Mouse (Mus musculus): ENCODE results near the gene Tspan4. TPM values are rescaled to one million over a fixed set of nuclear protein-coding genes. Genes with fewer than 3 reads are reported as not detected.

The Tspan4 gene
- polyA plus RNA-seq, 1 experiment from 2014 or later, result 36.8 TPM

- ATAC-seq (ENCODE audit: insufficient number of reproducible peaks, insufficient read depth, low FRiP score, low TSS enrichment), result no peak
- H3K4me1 ChIP-seq, result peaks cover 30% of the 10 kb centered on the region
- 79% methylated on average over 6 of the region's 6 CpGs for WGBS
- H3K4me2 ChIP-seq (replicated peaks), result peak overlapping the region; percentile 98
- no peaks in the 10 kb centered on the region for H3K36me3 ChIP-seq
- H3K9me3 ChIP-seq, result no peaks in the 10 kb centered on the region
- H3K4me3 ChIP-seq, result no peak overlapping the region
- no peak overlapping the region for H3K27ac ChIP-seq
- H3K27me3 ChIP-seq, result peaks cover 26% of the 10 kb centered on the region
- H3K9ac ChIP-seq, result no peak overlapping the region
Measured at GRCm38 (mm10) chr7:141483114-141483653, 8.1 kb downstream of the Tspan4 start.

GRCm38 (mm10) chr7:141484186-141485120 is 9.4 kb downstream of the Tspan4 start:
- ATAC-seq (ENCODE audit: insufficient number of reproducible peaks, insufficient read depth, low FRiP score, low TSS enrichment), result no peak
- no peaks in the 10 kb centered on the region for H3K9me3 ChIP-seq
- no peak overlapping the region for H3K9ac ChIP-seq
- no peaks in the 10 kb centered on the region for H3K36me3 ChIP-seq
- 70% methylated on average over 5 of the region's 5 CpGs for WGBS
- H3K4me3 ChIP-seq, result no peak overlapping the region
- H3K4me2 ChIP-seq (replicated peaks), result no peak overlapping the region
- no peak overlapping the region for H3K27ac ChIP-seq
- H3K27me3 ChIP-seq, result peaks cover 26% of the 10 kb centered on the region
- H3K4me1 ChIP-seq, result peaks cover 27% of the 10 kb centered on the region

- Histone ChIP-seq H3K36me3 (no peaks in the 10 kb centered on the region), H3K4me2 (replicated peaks) (no peak overlapping the region), H3K4me1 (peaks cover 27% of the 10 kb centered on the region), H3K27me3 (peaks cover 26% of the 10 kb centered on the region), H3K9me3 (no peaks in the 10 kb centered on the region), H3K4me3 (no peak overlapping the region), H3K9ac (no peak overlapping the region), H3K27ac (no peak overlapping the region)
- no peak for ATAC-seq (ENCODE audit: insufficient number of reproducible peaks, insufficient read depth, low FRiP score, low TSS enrichment)
- 73% methylated on average over 2 of the region's 2 CpGs for WGBS
Measured at GRCm38 (mm10) chr7:141485186-141485585, 10.1 kb downstream of the Tspan4 start.

- Histone ChIP-seq H3K4me3 (no peak overlapping the region), H3K27ac (no peak overlapping the region), H3K4me1 (peaks cover 27% of the 10 kb centered on the region), H3K27me3 (peaks cover 26% of the 10 kb centered on the region), H3K36me3 (no peaks in the 10 kb centered on the region), H3K9ac (no peak overlapping the region), H3K4me2 (replicated peaks) (no peak overlapping the region), H3K9me3 (no peaks in the 10 kb centered on the region)
- ATAC-seq (ENCODE audit: insufficient number of reproducible peaks, insufficient read depth, low FRiP score, low TSS enrichment), result no peak
- 88% methylated on average over 2 of the region's 2 CpGs for WGBS
Measured at GRCm38 (mm10) chr7:141485606-141486005, 10.6 kb downstream of the Tspan4 start.

- Histone ChIP-seq H3K4me1 (peaks cover 20% of the 10 kb centered on the region), H3K27ac (no peak overlapping the region), H3K4me3 (no peak overlapping the region), H3K27me3 (peaks cover 23% of the 10 kb centered on the region), H3K9ac (no peak overlapping the region), H3K4me2 (replicated peaks) (no peak overlapping the region), H3K36me3 (no peaks in the 10 kb centered on the region), H3K9me3 (no peaks in the 10 kb centered on the region)
- WGBS, result 92% methylated on average over 1 of the region's 1 CpGs
- no peak for ATAC-seq (ENCODE audit: insufficient number of reproducible peaks, insufficient read depth, low FRiP score, low TSS enrichment)
Measured at GRCm38 (mm10) chr7:141486239-141486638, 11.2 kb downstream of the Tspan4 start.

GRCm38 (mm10) chr7:141487141-141487540 is 12.1 kb downstream of the Tspan4 start:
- no peak for ATAC-seq (ENCODE audit: insufficient number of reproducible peaks, insufficient read depth, low FRiP score, low TSS enrichment)
- 75% methylated on average over 7 of the region's 7 CpGs for WGBS
- H3K4me2 ChIP-seq (replicated peaks), result no peak overlapping the region
- no peak overlapping the region for H3K27ac ChIP-seq
- H3K36me3 ChIP-seq, result peaks cover 8% of the 10 kb centered on the region
- peaks cover 17% of the 10 kb centered on the region for H3K27me3 ChIP-seq
- peaks cover 11% of the 10 kb centered on the region for H3K4me1 ChIP-seq
- H3K4me3 ChIP-seq, result no peak overlapping the region
- no peak overlapping the region for H3K9ac ChIP-seq
- H3K9me3 ChIP-seq, result no peaks in the 10 kb centered on the region

GRCm38 (mm10) chr7:141491151-141491550 is 16.1 kb downstream of the Tspan4 start:
- Histone ChIP-seq H3K36me3 (peaks cover 30% of the 10 kb centered on the region), H3K4me2 (replicated peaks) (no peak overlapping the region), H3K27me3 (no peaks in the 10 kb centered on the region), H3K27ac (no peak overlapping the region), H3K9me3 (no peaks in the 10 kb centered on the region), H3K4me3 (no peak overlapping the region), H3K4me1 (no peaks in the 10 kb centered on the region), H3K9ac (no peak overlapping the region)
- no peak for ATAC-seq (ENCODE audit: insufficient number of reproducible peaks, insufficient read depth, low FRiP score, low TSS enrichment)
- 81% methylated on average over 2 of the region's 2 CpGs for WGBS

- no peaks in the 10 kb centered on the region for H3K27me3 ChIP-seq
- no peak overlapping the region for H3K4me2 ChIP-seq (replicated peaks)
- no peaks in the 10 kb centered on the region for H3K9me3 ChIP-seq
- no peak overlapping the region for H3K27ac ChIP-seq
- H3K4me3 ChIP-seq, result no peak overlapping the region
- ATAC-seq (ENCODE audit: insufficient number of reproducible peaks, insufficient read depth, low FRiP score, low TSS enrichment), result no peak
- no peaks in the 10 kb centered on the region for H3K4me1 ChIP-seq
- no peak overlapping the region for H3K9ac ChIP-seq
- WGBS, result 88% methylated on average over 5 of the region's 5 CpGs
- peaks cover 36% of the 10 kb centered on the region for H3K36me3 ChIP-seq
Measured at GRCm38 (mm10) chr7:141492738-141493137, 17.7 kb downstream of the Tspan4 start.

- 84% methylated on average over 1 of the region's 1 CpGs for WGBS
Measured at GRCm38 (mm10) chr7:141493729-141494128, 18.7 kb downstream of the Tspan4 start.

GRCm38 (mm10) chr7:141495379-141495778 is 20.3 kb downstream of the Tspan4 start:
- 85% methylated on average over 2 of the region's 2 CpGs for WGBS
- peaks cover 46% of the 10 kb centered on the region for H3K36me3 ChIP-seq
- H3K9ac ChIP-seq, result no peak overlapping the region
- H3K4me3 ChIP-seq, result no peak overlapping the region
- H3K9me3 ChIP-seq, result no peaks in the 10 kb centered on the region
- ATAC-seq (ENCODE audit: insufficient number of reproducible peaks, insufficient read depth, low FRiP score, low TSS enrichment), result no peak
- H3K27me3 ChIP-seq, result no peaks in the 10 kb centered on the region
- H3K27ac ChIP-seq, result no peak overlapping the region
- no peaks in the 10 kb centered on the region for H3K4me1 ChIP-seq
- H3K4me2 ChIP-seq (replicated peaks), result no peak overlapping the region

More at GRCm38 (mm10) chr7:141493729-141494128, 18.7 kb downstream of the Tspan4 start:
- H3K4me2 ChIP-seq (replicated peaks), result no peak overlapping the region
- H3K9ac ChIP-seq, result no peak overlapping the region
- H3K9me3 ChIP-seq, result no peaks in the 10 kb centered on the region
- H3K36me3 ChIP-seq, result peaks cover 36% of the 10 kb centered on the region
- no peak overlapping the region for H3K4me3 ChIP-seq
- ATAC-seq (ENCODE audit: insufficient number of reproducible peaks, insufficient read depth, low FRiP score, low TSS enrichment), result no peak
- no peaks in the 10 kb centered on the region for H3K4me1 ChIP-seq
- no peaks in the 10 kb centered on the region for H3K27me3 ChIP-seq
- no peak overlapping the region for H3K27ac ChIP-seq

GRCm38 (mm10) chr7:141495940-141496339 is 20.9 kb downstream of the Tspan4 start:
- no peak for ATAC-seq (ENCODE audit: insufficient number of reproducible peaks, insufficient read depth, low FRiP score, low TSS enrichment)
- Histone ChIP-seq H3K4me1 (no peaks in the 10 kb centered on the region), H3K9me3 (no peaks in the 10 kb centered on the region), H3K27ac (no peak overlapping the region), H3K4me2 (replicated peaks) (no peak overlapping the region), H3K4me3 (no peak overlapping the region), H3K9ac (no peak overlapping the region), H3K36me3 (peaks cover 46% of the 10 kb centered on the region), H3K27me3 (no peaks in the 10 kb centered on the region)
- WGBS, result 90% methylated on average over 4 of the region's 4 CpGs

- H3K27me3 ChIP-seq, result no peaks in the 10 kb centered on the region
- no peak overlapping the region for H3K4me2 ChIP-seq (replicated peaks)
- WGBS, result 91% methylated on average over 3 of the region's 3 CpGs
- peaks cover 33% of the 10 kb centered on the region for H3K36me3 ChIP-seq
- H3K27ac ChIP-seq, result no peak overlapping the region
- no peak overlapping the region for H3K4me3 ChIP-seq
- ATAC-seq (ENCODE audit: insufficient number of reproducible peaks, insufficient read depth, low FRiP score, low TSS enrichment), result no peak
- no peaks in the 10 kb centered on the region for H3K4me1 ChIP-seq
- no peaks in the 10 kb centered on the region for H3K9me3 ChIP-seq
- H3K9ac ChIP-seq, result no peak overlapping the region
Measured at GRCm38 (mm10) chr7:141497600-141497999, 22.6 kb downstream of the Tspan4 start.
